Mouse (Mus musculus): ENCODE measurements at regions not wholly inside any gene's neighbourhood (a gene's known extent, or its start where the extent isn't known, plus 50 kb on each side); places are given as distances from the start of the nearest gene placed in this dataset.

- DNase-seq (ENCODE audit: low spot score in 2 of 2): no peak
Measured at GRCm38 (mm10) chr1:35580474-35580873, 487.7 kb upstream of the Hs6st1 start.

GRCm38 (mm10) chr1:35587900-35588299 is 480.3 kb upstream of the Hs6st1 start:
- no peak for DNase-seq (ENCODE audit: low spot score in 2 of 2)

GRCm38 (mm10) chr1:35588939-35589338 is 479.3 kb upstream of the Hs6st1 start:
- DNase-seq (ENCODE audit: low spot score in 2 of 2): no peak

- no peak for DNase-seq (ENCODE audit: low spot score in 2 of 2)
Measured at GRCm38 (mm10) chr1:35600847-35601246, 467.4 kb upstream of the Hs6st1 start.

GRCm38 (mm10) chr1:35615131-35615530 is 453.1 kb upstream of the Hs6st1 start:
- no peak for DNase-seq (ENCODE audit: low spot score in 2 of 2)

GRCm38 (mm10) chr1:35619476-35619875 is 448.7 kb upstream of the Hs6st1 start:
- no peak for DNase-seq (ENCODE audit: low spot score in 2 of 2)

GRCm38 (mm10) chr1:35642595-35642994 is 425.6 kb upstream of the Hs6st1 start:
- no peak for DNase-seq (ENCODE audit: low spot score in 2 of 2)

GRCm38 (mm10) chr1:35653119-35653956 is 414.9 kb upstream of the Hs6st1 start:
- DNase-seq (ENCODE audit: low spot score in 2 of 2): peak in 1 of 2 experiments; percentile 25

- no peak for DNase-seq (ENCODE audit: low spot score in 2 of 2)
Measured at GRCm38 (mm10) chr1:35663006-35663405, 405.2 kb upstream of the Hs6st1 start.

- DNase-seq (ENCODE audit: low spot score in 2 of 2): no peak
Measured at GRCm38 (mm10) chr1:35673524-35673923, 394.7 kb upstream of the Hs6st1 start.

- DNase-seq (ENCODE audit: low spot score in 2 of 2): no peak
Measured at GRCm38 (mm10) chr1:35673992-35674391, 394.2 kb upstream of the Hs6st1 start.

- DNase-seq (ENCODE audit: low spot score in 2 of 2): no peak
Measured at GRCm38 (mm10) chr1:35682511-35682949, 385.7 kb upstream of the Hs6st1 start.

GRCm38 (mm10) chr1:35685651-35686050 is 382.5 kb upstream of the Hs6st1 start:
- DNase-seq (ENCODE audit: low spot score in 2 of 2): no peak

- no peak for DNase-seq (ENCODE audit: low spot score in 2 of 2)
Measured at GRCm38 (mm10) chr1:35694349-35694748, 373.9 kb upstream of the Hs6st1 start.

- DNase-seq (ENCODE audit: low spot score in 2 of 2): no peak
Measured at GRCm38 (mm10) chr1:35694775-35695591, 373.2 kb upstream of the Hs6st1 start.

- no peak for DNase-seq (ENCODE audit: low spot score in 2 of 2)
Measured at GRCm38 (mm10) chr1:35697218-35697617, 371.0 kb upstream of the Hs6st1 start.

GRCm38 (mm10) chr1:35697834-35698500 is 370.2 kb upstream of the Hs6st1 start:
- DNase-seq (ENCODE audit: low spot score in 2 of 2): no peak

GRCm38 (mm10) chr1:35702585-35702984 is 365.6 kb upstream of the Hs6st1 start:
- no peak for DNase-seq (ENCODE audit: low spot score in 2 of 2)

GRCm38 (mm10) chr1:35706336-35706735 is 361.9 kb upstream of the Hs6st1 start:
- DNase-seq (ENCODE audit: low spot score in 2 of 2): no peak

GRCm38 (mm10) chr1:35708176-35708788 is 359.9 kb upstream of the Hs6st1 start:
- DNase-seq (ENCODE audit: low spot score in 2 of 2): no peak

- no peak for DNase-seq (ENCODE audit: low spot score in 2 of 2)
Measured at GRCm38 (mm10) chr1:35709214-35709613, 359.0 kb upstream of the Hs6st1 start.

Measured in layer of hippocampus, adult 18-20 months (tissue).